In the genomic region with DNA sequence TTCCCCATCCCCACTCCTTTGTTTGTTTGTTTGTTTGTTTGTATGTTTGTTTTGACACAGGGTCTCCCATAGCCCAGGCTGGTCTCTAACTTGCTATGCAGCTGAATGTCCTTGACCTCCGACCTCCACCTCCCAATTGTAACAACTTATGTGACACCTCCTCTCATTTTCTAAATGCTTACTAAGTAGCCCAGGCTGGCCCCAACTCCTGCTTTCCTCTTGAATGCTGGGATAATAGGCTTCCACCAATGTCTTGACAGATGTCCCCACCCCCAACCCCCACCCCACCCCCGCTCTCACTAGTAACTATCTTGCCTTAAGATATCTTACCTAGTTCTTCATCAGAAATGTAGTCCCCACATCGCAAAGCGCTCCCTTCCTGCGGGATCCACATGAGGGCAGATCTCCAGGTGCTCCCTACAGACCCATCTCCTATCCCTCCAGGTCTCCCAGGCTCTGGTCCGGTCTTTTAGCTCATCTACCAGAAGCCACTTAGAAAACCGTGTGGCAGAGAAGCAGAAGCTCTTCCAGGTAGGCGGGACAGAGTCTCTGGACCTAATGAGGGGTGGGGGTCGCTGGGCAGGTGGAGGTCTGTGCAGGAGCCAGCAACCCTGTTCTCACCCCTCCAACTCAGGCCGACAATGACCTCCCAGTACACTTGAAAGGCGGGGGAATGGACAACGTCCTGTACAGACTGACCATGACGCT, we compare ENCODE assay signal across 10 mouse cellular contexts. TPM values are rescaled to one million over a fixed set of nuclear protein-coding genes. Genes with fewer than 3 reads are reported as not detected.
DNase-seq lines count a peak whose midpoint lies in the region; ATAC-seq lines count a peak whose summit lies in the region.
"Had no signal": no experiment of that assay in that cellular context is flagged by ENCODE, and none has a peak within 500 bp of the region (broad histone marks: within the 10 kb centered on the region; RNA-seq: fewer than 3 reads in every experiment).

No protein-coding gene starts in this region.

- no peaks in the 10 kb centered on the region for H3K27me3 ChIP-seq in heart, embryonic 13.5 days (replicated peaks)
- no peaks in the 10 kb centered on the region for H3K27me3 ChIP-seq in megakaryocyte, embryonic 14.5 days (replicated peaks)
- H3K27me3 ChIP-seq in heart, embryonic 15.5 days: no peaks in the 10 kb centered on the region
- H3K27me3 ChIP-seq: CH12.LX; hindbrain, embryonic 15.5 days had no signal

- H3K4me2 ChIP-seq in heart, embryonic 13.5 days: peak overlapping the region; percentile 69
- H3K4me2 ChIP-seq in heart, embryonic 15.5 days: peak overlapping the region; percentile 72

- H3K27ac ChIP-seq in heart, embryonic 13.5 days (replicated peaks): peak overlapping the region; percentile 48
- peak overlapping the region; percentile 79 for H3K27ac ChIP-seq in heart, embryonic 15.5 days
- H3K27ac ChIP-seq in macrophage: peak overlapping the region; percentile 52
- H3K27ac ChIP-seq: hindbrain, embryonic 15.5 days had no signal

- no peaks in the 10 kb centered on the region for H3K79me2 ChIP-seq in macrophage (ENCODE audit: inconsistent target)

- peak overlapping the region; percentile 81 for H3K9ac ChIP-seq in heart, embryonic 13.5 days
- peak overlapping the region; percentile 73 for H3K9ac ChIP-seq in heart, embryonic 15.5 days
- H3K9ac ChIP-seq: hindbrain, embryonic 15.5 days had no signal

- H3K4me3 ChIP-seq in heart, embryonic 13.5 days: peak overlapping the region; percentile 53
- peak overlapping the region; percentile 86 for H3K4me3 ChIP-seq in megakaryocyte, embryonic 14.5 days (replicated peaks)
- peak overlapping the region; percentile 58 for H3K4me3 ChIP-seq in heart, embryonic 15.5 days
- H3K4me3 ChIP-seq in macrophage (ENCODE audit: inconsistent target): peak overlapping the region; percentile 27; the same call in 1 of the 2 replicates

- peaks cover 11% of the 10 kb centered on the region for H3K4me1 ChIP-seq in heart, embryonic 13.5 days
- H3K4me1 ChIP-seq in megakaryocyte, embryonic 14.5 days: peaks cover 38% of the 10 kb centered on the region
- H3K4me1 ChIP-seq in heart, embryonic 15.5 days (replicated peaks): peaks cover 19% of the 10 kb centered on the region

- peaks cover 46% of the 10 kb centered on the region for H3K36me3 ChIP-seq in heart, embryonic 13.5 days
- H3K36me3 ChIP-seq in megakaryocyte, embryonic 14.5 days (replicated peaks; ENCODE audit: low read length): peaks cover 63% of the 10 kb centered on the region
- H3K36me3 ChIP-seq in heart, embryonic 15.5 days: peaks cover 40% of the 10 kb centered on the region
- peaks cover 28% of the 10 kb centered on the region for H3K36me3 ChIP-seq in macrophage (ENCODE audit: inconsistent target)

- no peaks in the 10 kb centered on the region for H3K9me3 ChIP-seq in heart, embryonic 13.5 days
- H3K9me3 ChIP-seq in megakaryocyte, embryonic 14.5 days: no peaks in the 10 kb centered on the region
- no peaks in the 10 kb centered on the region for H3K9me3 ChIP-seq in heart, embryonic 15.5 days (replicated peaks)
- H3K9me3 ChIP-seq: hindbrain, embryonic 15.5 days had no signal

- WGBS in heart, embryonic 13.5 days: 61% methylated on average over 13 of the region's 13 CpGs
- 65% methylated on average over 13 of the region's 13 CpGs for WGBS in heart, embryonic 15.5 days
- 95% methylated on average over 13 of the region's 13 CpGs for WGBS in macrophage (ENCODE audit: missing documents)

- no peak for DNase-seq in heart, postnatal 4 days
- no peak for DNase-seq in layer of hippocampus, adult 8-10 months (ENCODE audit: low spot score in 2 of 2)

- ATAC-seq in heart, embryonic 13.5 days (ENCODE audit: extremely low read depth, insufficient number of reproducible peaks, low FRiP score, low TSS enrichment): no peak
- ATAC-seq in megakaryocyte, adult 5-6 weeks (ENCODE audit: poor library complexity, severe bottlenecking): no peak
- ATAC-seq in heart, embryonic 15.5 days (replicated peaks; ENCODE audit: insufficient number of reproducible peaks, insufficient read depth, low FRiP score, low read depth): no peak
- no peak for ATAC-seq in megakaryocyte progenitor cell, adult 5-6 weeks (replicated peaks; ENCODE audit: poor library complexity)

RNA-seq across cellular contexts. Expression of a gene that starts 0.9 kb away (rescaled TPM):
- 330 and 354 TPM in 2 replicates for polyA plus RNA-seq in heart, embryonic 13.5 days (2015; fragmentation: Nextera tagmentation; extraction: Ambion mirVana)
- total RNA-seq in heart, postnatal 4 days (2021): 100 to 1,000 TPM; 693 to 795 TPM
- polyA plus RNA-seq in megakaryocyte, embryonic 14.5 days (2012; ENCODE audit: insufficient read depth, low replicate concordance): 2.4 TPM in 1 of 2 replicates, not detected in the other
- total RNA-seq in megakaryocyte, adult 5-6 weeks (2015): 0.91 and 1.6 TPM in 2 replicates
- total RNA-seq in megakaryocyte, adult 5-6 weeks (2017): 0.94 and 2.4 TPM in 2 replicates
- polyA plus RNA-seq in heart, embryonic 15.5 days (2015; fragmentation: Nextera tagmentation; extraction: Ambion mirVana): 369 and 603 TPM in 2 replicates
- total RNA-seq in macrophage (2018; cell fraction: chromatin; rRNA removed): not detected
- total RNA-seq in macrophage (2018; cell fraction: cytosol; rRNA removed): 10 to 100 TPM in 13 of 26 experiments, 1 to 10 TPM in 13; 1.6 to 20.9 (median 9.1) TPM
- total RNA-seq in macrophage (2018; cell fraction: nucleus; rRNA removed): 1 to 10 TPM in 2 of 26 experiments, not detected in 24; 4.7 to 5.4 TPM
- 6.1 to 9.1 TPM (median 8.4 TPM) in 3 replicates for polyA plus RNA-seq in macrophage (2018)
- total RNA-seq in layer of hippocampus, adult 8-10 months (2022): 1 to 10 TPM; 4.4 to 6.9 (median 5.1) TPM
- total RNA-seq in megakaryocyte progenitor cell, adult 5-6 weeks (2015): 0.98 TPM in 1 of 2 replicates, not detected in the other
- 3.3 and 7.0 TPM in 2 replicates for total RNA-seq in megakaryocyte progenitor cell, adult 5-6 weeks (2017)

RNA-seq across cellular contexts. Expression of a gene that starts 13.8 kb away (rescaled TPM):
- 76.8 and 81.8 TPM in 2 replicates for polyA plus RNA-seq in heart, embryonic 13.5 days (2015; fragmentation: Nextera tagmentation; extraction: Ambion mirVana)
- 100 to 1,000 TPM; 251 to 261 TPM for total RNA-seq in heart, postnatal 4 days (2021)
- 122 and 208 TPM in 2 replicates for polyA plus RNA-seq in megakaryocyte, embryonic 14.5 days (2012; ENCODE audit: insufficient read depth, low replicate concordance)
- total RNA-seq in megakaryocyte, adult 5-6 weeks (2015): 485 and 524 TPM in 2 replicates
- 307 and 314 TPM in 2 replicates for total RNA-seq in megakaryocyte, adult 5-6 weeks (2017)
- polyA plus RNA-seq in heart, embryonic 15.5 days (2015; fragmentation: Nextera tagmentation; extraction: Ambion mirVana): 77.4 and 96.6 TPM in 2 replicates
- 100 to 1,000 TPM in 25 of 26 experiments, 10 to 100 TPM in 1; 99.7 to 322 (median 185) TPM for total RNA-seq in macrophage (2018; cell fraction: chromatin; rRNA removed)
- 100 to 1,000 TPM; 349 to 440 (median 399) TPM for total RNA-seq in macrophage (2018; cell fraction: cytosol; rRNA removed)
- 100 to 1,000 TPM in 25 of 26 experiments, 10 to 100 TPM in 1; 83.3 to 219 (median 154) TPM for total RNA-seq in macrophage (2018; cell fraction: nucleus; rRNA removed)
- 404 to 602 TPM (median 510 TPM) in 3 replicates for polyA plus RNA-seq in macrophage (2018)
- 100 to 1,000 TPM; 196 to 240 (median 227) TPM for total RNA-seq in layer of hippocampus, adult 8-10 months (2022)
- 319 and 322 TPM in 2 replicates for total RNA-seq in megakaryocyte progenitor cell, adult 5-6 weeks (2015)
- total RNA-seq in megakaryocyte progenitor cell, adult 5-6 weeks (2017): 165 and 206 TPM in 2 replicates

RNA-seq across cellular contexts. Expression of a gene that starts 15.2 kb away (rescaled TPM):
- polyA plus RNA-seq in heart, embryonic 13.5 days (2015; fragmentation: Nextera tagmentation; extraction: Ambion mirVana): 8.6 and 9.5 TPM in 2 replicates
- total RNA-seq in heart, postnatal 4 days (2021): 10 to 100 TPM; 45.3 to 46.6 TPM
- 2.6 TPM in 1 of 2 replicates, not detected in the other for polyA plus RNA-seq in megakaryocyte, embryonic 14.5 days (2012; ENCODE audit: insufficient read depth, low replicate concordance)
- 16.6 and 25.2 TPM in 2 replicates for total RNA-seq in megakaryocyte, adult 5-6 weeks (2015)
- total RNA-seq in megakaryocyte, adult 5-6 weeks (2017): 32.8 and 35.2 TPM in 2 replicates
- 6.9 and 8.5 TPM in 2 replicates for polyA plus RNA-seq in heart, embryonic 15.5 days (2015; fragmentation: Nextera tagmentation; extraction: Ambion mirVana)
- total RNA-seq in macrophage (2018; cell fraction: chromatin; rRNA removed): 10 to 100 TPM; 19.9 to 73.4 (median 36.4) TPM
- total RNA-seq in macrophage (2018; cell fraction: cytosol; rRNA removed): 10 to 100 TPM in 22 of 26 experiments, 1 to 10 TPM in 4; 6.8 to 23.3 (median 18.0) TPM
- total RNA-seq in macrophage (2018; cell fraction: nucleus; rRNA removed): 10 to 100 TPM; 14.1 to 74.3 (median 26.2) TPM
- polyA plus RNA-seq in macrophage (2018): 17.2 to 34.1 TPM (median 30.3 TPM) in 3 replicates
- 10 to 100 TPM; 49.0 to 54.7 (median 50.3) TPM for total RNA-seq in layer of hippocampus, adult 8-10 months (2022)
- total RNA-seq in megakaryocyte progenitor cell, adult 5-6 weeks (2015): 62.2 and 64.3 TPM in 2 replicates
- 88.0 and 101 TPM in 2 replicates for total RNA-seq in megakaryocyte progenitor cell, adult 5-6 weeks (2017)

RNA-seq across cellular contexts. Expression of a gene that starts 47.0 kb away (rescaled TPM):
- polyA plus RNA-seq in heart, embryonic 13.5 days (2015; fragmentation: Nextera tagmentation; extraction: Ambion mirVana): 113 and 123 TPM in 2 replicates
- 10 to 100 TPM; 61.9 to 70.3 TPM for total RNA-seq in heart, postnatal 4 days (2021)
- polyA plus RNA-seq in megakaryocyte, embryonic 14.5 days (2012; ENCODE audit: insufficient read depth, low replicate concordance): 13.7 and 67.3 TPM in 2 replicates
- total RNA-seq in megakaryocyte, adult 5-6 weeks (2015): 46.4 and 51.0 TPM in 2 replicates
- 31.5 and 39.1 TPM in 2 replicates for total RNA-seq in megakaryocyte, adult 5-6 weeks (2017)
- polyA plus RNA-seq in heart, embryonic 15.5 days (2015; fragmentation: Nextera tagmentation; extraction: Ambion mirVana): 99.7 and 105 TPM in 2 replicates
- total RNA-seq in macrophage (2018; cell fraction: chromatin; rRNA removed): 10 to 100 TPM in 17 of 26 experiments, 1 to 10 TPM in 8, not detected in 1; 2.6 to 46.5 (median 17.4) TPM
- total RNA-seq in macrophage (2018; cell fraction: cytosol; rRNA removed): 10 to 100 TPM; 26.6 to 73.8 (median 46.9) TPM
- total RNA-seq in macrophage (2018; cell fraction: nucleus; rRNA removed): 10 to 100 TPM in 20 of 26 experiments, 1 to 10 TPM in 6; 3.6 to 36.2 (median 18.9) TPM
- 34.2 to 47.5 TPM (median 41.3 TPM) in 3 replicates for polyA plus RNA-seq in macrophage (2018)
- total RNA-seq in layer of hippocampus, adult 8-10 months (2022): 10 to 100 TPM; 49.2 to 52.5 (median 49.3) TPM
- total RNA-seq in megakaryocyte progenitor cell, adult 5-6 weeks (2015): 75.7 and 78.4 TPM in 2 replicates
- total RNA-seq in megakaryocyte progenitor cell, adult 5-6 weeks (2017): 60.6 and 69.9 TPM in 2 replicates

RNA-seq across cellular contexts. Expression of a gene that starts 47.3 kb away (rescaled TPM):
- 145 and 170 TPM in 2 replicates for polyA plus RNA-seq in heart, embryonic 13.5 days (2015; fragmentation: Nextera tagmentation; extraction: Ambion mirVana)
- total RNA-seq in heart, postnatal 4 days (2021): 10 to 100 TPM; 77.2 to 78.9 TPM
- polyA plus RNA-seq in megakaryocyte, embryonic 14.5 days (2012; ENCODE audit: insufficient read depth, low replicate concordance): 21.7 and 73.2 TPM in 2 replicates
- 84.2 and 92.7 TPM in 2 replicates for total RNA-seq in megakaryocyte, adult 5-6 weeks (2015)
- 30.2 and 48.2 TPM in 2 replicates for total RNA-seq in megakaryocyte, adult 5-6 weeks (2017)
- 125 and 140 TPM in 2 replicates for polyA plus RNA-seq in heart, embryonic 15.5 days (2015; fragmentation: Nextera tagmentation; extraction: Ambion mirVana)
- total RNA-seq in macrophage (2018; cell fraction: chromatin; rRNA removed): 10 to 100 TPM in 16 of 26 experiments, 1 to 10 TPM in 10; 1.5 to 38.8 (median 16.7) TPM
- total RNA-seq in macrophage (2018; cell fraction: cytosol; rRNA removed): 100 to 1,000 TPM; 112 to 180 (median 145) TPM
- total RNA-seq in macrophage (2018; cell fraction: nucleus; rRNA removed): 10 to 100 TPM; 21.5 to 67.9 (median 38.3) TPM
- 57.6 to 136 TPM (median 89.3 TPM) in 3 replicates for polyA plus RNA-seq in macrophage (2018)
- total RNA-seq in layer of hippocampus, adult 8-10 months (2022): 100 to 1,000 TPM; 110 to 130 (median 118) TPM
- total RNA-seq in megakaryocyte progenitor cell, adult 5-6 weeks (2015): 95.9 and 112 TPM in 2 replicates
- total RNA-seq in megakaryocyte progenitor cell, adult 5-6 weeks (2017): 27.6 and 37.1 TPM in 2 replicates

Comparison
In these comparisons a context has a peak if more than half of its experiments do, and no peak if none do; other contexts are left out.
1. H3K4me3 ChIP-seq: peak in every context shown above with its lines; median percentile 86 in megakaryocyte, embryonic 14.5 days; 58 in heart, embryonic 15.5 days; 53 in heart, embryonic 13.5 days; 27 in macrophage.
2. RNA of a gene that starts 0.9 kb away (total RNA-seq): 693 to 795 TPM in heart, postnatal 4 days; 0.98 to 7.0 TPM in megakaryocyte progenitor cell, adult 5-6 weeks, 4.4 to 6.9 TPM in layer of hippocampus, adult 8-10 months and 0.91 to 2.4 TPM in megakaryocyte, adult 5-6 weeks; every median in the first group is over 10 times any median in the second.
3. Peak in every context shown above with its lines, with median percentiles within 50 percentile points of each other: H3K27ac ChIP-seq.